Mouse (Mus musculus): ENCODE results near the gene Stk16.

GRCm38 (mm10) chr1:75181377-75181870 is 29.2 kb upstream of the Stk16 start:
- TF ChIP-seq EP300 (IDR thresholded peaks at IDR 0.05; ENCODE audit: low read depth) = no peak
- TF ChIP-seq CTCF (IDR thresholded peaks at IDR 0.05; ENCODE audit: low read depth) = no peak

All from heart, postnatal 0 days (tissue).